ENCODE assay signal across 9 mouse cellular contexts in the genomic region with DNA sequence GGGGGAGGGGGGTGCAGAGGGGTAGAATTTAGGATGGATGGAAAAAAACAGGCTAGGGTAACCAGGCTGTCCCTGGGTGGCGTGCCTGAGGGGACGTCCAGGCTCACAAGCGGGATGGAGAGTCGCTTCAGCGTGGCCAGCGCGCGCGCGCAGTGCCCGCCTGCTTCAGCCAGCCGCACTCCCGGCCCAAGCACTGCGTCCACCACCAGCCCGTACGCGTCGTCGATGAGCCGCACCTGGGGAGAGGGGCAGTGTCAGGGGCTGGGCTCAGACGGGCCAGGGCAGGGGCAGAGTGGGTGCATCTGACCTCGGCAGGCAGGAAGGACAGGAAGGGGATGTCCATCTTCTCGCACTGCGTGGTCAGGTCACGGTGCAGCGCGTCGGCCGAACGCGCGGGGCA. TPM values are rescaled to one million over a fixed set of nuclear protein-coding genes. Genes with fewer than 3 reads are reported as not detected.
DNase-seq lines count a peak whose midpoint lies in the region; ATAC-seq and TF ChIP-seq lines count a peak whose summit lies in the region.
"Had no signal": no experiment of that assay in that cellular context is flagged by ENCODE, and none has a peak within 500 bp of the region (broad histone marks: within the 10 kb centered on the region; RNA-seq: fewer than 3 reads in every experiment).

No protein-coding gene starts in this region.

- H3K9ac ChIP-seq in lung, postnatal 0 days (replicated peaks; ENCODE audit: low read depth), result no peak overlapping the region
- peak overlapping the region; percentile 48; the same call in 1 of the 2 replicates for H3K9ac ChIP-seq in limb, embryonic 13.5 days
- H3K9ac ChIP-seq in stomach, embryonic 15.5 days, result no peak overlapping the region

- 2% methylated on average over 32 of the region's 32 CpGs for WGBS in cerebellum, adult 2 months
- WGBS in lung, postnatal 0 days, result 4% methylated on average over 23 of the region's 32 CpGs
- WGBS in limb, embryonic 13.5 days, result 4% methylated on average over 32 of the region's 32 CpGs
- 6% methylated on average over 32 of the region's 32 CpGs for WGBS in stomach, embryonic 15.5 days

- TF ChIP-seq POLR2A in cerebellum, adult 2 months (IDR thresholded peaks at IDR 0.05; ENCODE audit: borderline replicate concordance, insufficient read depth, low read length), result no peak

- H3K4me3 ChIP-seq in cerebellum, adult 2 months (replicated peaks; ENCODE audit: insufficient read depth, low read depth, low read length), result peak overlapping the region; percentile 12
- peak overlapping the region; percentile 8; the same call in 1 of the 2 replicates for H3K4me3 ChIP-seq in lung, postnatal 0 days (ENCODE audit: low read depth, low read length)
- peak overlapping the region; percentile 36 for H3K4me3 ChIP-seq in limb, embryonic 13.5 days
- H3K4me3 ChIP-seq in stomach, embryonic 15.5 days (replicated peaks), result peak overlapping the region; percentile 25

- H3K4me2 ChIP-seq in lung, postnatal 0 days (replicated peaks; ENCODE audit: low read depth, low read length), result peak overlapping the region; percentile 49
- peak overlapping the region; percentile 63 for H3K4me2 ChIP-seq in limb, embryonic 13.5 days (replicated peaks)
- peak overlapping the region; percentile 51 for H3K4me2 ChIP-seq in stomach, embryonic 15.5 days

- no peak overlapping the region for H3K27ac ChIP-seq in cerebellum, adult 2 months (ENCODE audit: insufficient read depth, low read length)
- no peak overlapping the region for H3K27ac ChIP-seq in lung, postnatal 0 days (ENCODE audit: low read length)
- no peak overlapping the region for H3K27ac ChIP-seq in limb, embryonic 13.5 days
- no peak overlapping the region for H3K27ac ChIP-seq in stomach, embryonic 15.5 days

- ATAC-seq in lung, postnatal 0 days, result peak; percentile 16; the same call in 1 of the 2 replicates
- ATAC-seq in limb, embryonic 13.5 days (ENCODE audit: low FRiP score, low read depth), result no peak
- ATAC-seq in stomach, embryonic 15.5 days (ENCODE audit: insufficient read depth, low FRiP score, low read depth), result no peak

- no peak for TF ChIP-seq EP300 in lung, postnatal 0 days (IDR thresholded peaks at IDR 0.05)

- H3K27me3 ChIP-seq in cerebellum, adult 2 months (ENCODE audit: control insufficient read depth, insufficient read depth, low read length), result no peaks in the 10 kb centered on the region; the same call in 1 of the 2 replicates
- H3K27me3 ChIP-seq in lung, postnatal 0 days (replicated peaks; ENCODE audit: insufficient read depth, low read length), result peaks cover 60% of the 10 kb centered on the region
- peaks cover 89% of the 10 kb centered on the region for H3K27me3 ChIP-seq in limb, embryonic 13.5 days
- peaks cover 70% of the 10 kb centered on the region for H3K27me3 ChIP-seq in stomach, embryonic 15.5 days (replicated peaks)

- no peaks in the 10 kb centered on the region for H3K36me3 ChIP-seq in lung, postnatal 0 days (ENCODE audit: insufficient read depth, low read length)
- H3K36me3 ChIP-seq in limb, embryonic 13.5 days, result peaks cover 18% of the 10 kb centered on the region
- H3K36me3 ChIP-seq in stomach, embryonic 15.5 days, result peaks cover 6% of the 10 kb centered on the region

- intact Hi-C loops in left cerebral cortex, postnatal 10 days (cut with DNase I), result no loop called here

- peaks cover 8% of the 10 kb centered on the region; the same call in 1 of the 2 replicates for H3K4me1 ChIP-seq in cerebellum, adult 2 months (ENCODE audit: control insufficient read depth, insufficient read depth, low read length)
- H3K4me1 ChIP-seq in lung, postnatal 0 days (ENCODE audit: insufficient read depth, low read depth, low read length), result peaks cover 7% of the 10 kb centered on the region; the same call in 1 of the 2 replicates
- H3K4me1 ChIP-seq in limb, embryonic 13.5 days, result peaks cover 28% of the 10 kb centered on the region
- peaks cover 27% of the 10 kb centered on the region for H3K4me1 ChIP-seq in stomach, embryonic 15.5 days

- no peak for TF ChIP-seq CTCF in cerebellum, adult 2 months (IDR thresholded peaks at IDR 0.05; ENCODE audit: borderline replicate concordance, insufficient read depth, low read depth, low read length)
- no peak for TF ChIP-seq CTCF in lung, postnatal 0 days (IDR thresholded peaks at IDR 0.05)

- no peaks in the 10 kb centered on the region for H3K9me3 ChIP-seq in lung, postnatal 0 days (ENCODE audit: low read length)
- no peaks in the 10 kb centered on the region for H3K9me3 ChIP-seq in limb, embryonic 13.5 days
- no peaks in the 10 kb centered on the region for H3K9me3 ChIP-seq in stomach, embryonic 15.5 days

- DNase-seq in cerebellum, adult 2 months, result no peak
- DNase-seq in cerebellum, adult 9-10 months, result no peak
- no peak for DNase-seq in lung, postnatal 0 days (ENCODE audit: low spot score)
- no peak for DNase-seq in lung, postnatal 4 days
- DNase-seq in urinary bladder, adult 18-20 months (ENCODE audit: low spot score in 2 of 2), result no peak
- no peak for DNase-seq in left cerebral cortex, postnatal 10 days (ENCODE audit: extremely low spot score in 1 of 2, low spot score in 2 of 2)

RNA-seq across cellular contexts. Expression of a gene that starts 1.4 kb away (rescaled TPM):
- 0.18 and 0.41 TPM in 2 replicates for polyA plus RNA-seq in cerebellum, adult 2 months (2012; rRNA removed)
- polyA plus RNA-seq in lung, postnatal 0 days (2015; fragmentation: Nextera tagmentation; extraction: Ambion mirVana), result 0.17 and 0.36 TPM in 2 replicates
- 1.2 and 1.6 TPM in 2 replicates for polyA plus RNA-seq in limb, embryonic 13.5 days (2015; fragmentation: Nextera tagmentation; extraction: Ambion mirVana)
- polyA plus RNA-seq in stomach, embryonic 15.5 days (2015; fragmentation: Nextera tagmentation; extraction: Ambion mirVana), result 0.83 and 0.95 TPM in 2 replicates
- 1 to 10 TPM; 2.5 to 2.6 TPM for total RNA-seq in left cerebral cortex, postnatal 10 days (2021)
- total RNA-seq: hematopoietic stem cell, adult 5-6 weeks had no signal

RNA-seq across cellular contexts. Expression of a gene that starts 13.1 kb away (rescaled TPM):
- 0.22 and 0.29 TPM in 2 replicates for polyA plus RNA-seq in cerebellum, adult 2 months (2012; rRNA removed)
- 1.9 and 2.3 TPM in 2 replicates for polyA plus RNA-seq in lung, postnatal 0 days (2015; fragmentation: Nextera tagmentation; extraction: Ambion mirVana)
- 4.3 TPM in 2 replicates for polyA plus RNA-seq in limb, embryonic 13.5 days (2015; fragmentation: Nextera tagmentation; extraction: Ambion mirVana)
- polyA plus RNA-seq in stomach, embryonic 15.5 days (2015; fragmentation: Nextera tagmentation; extraction: Ambion mirVana), result 3.1 and 3.9 TPM in 2 replicates
- under 1 TPM; 0.26 to 0.53 TPM for total RNA-seq in left cerebral cortex, postnatal 10 days (2021)

RNA-seq across cellular contexts. Expression of a gene that starts 13.5 kb away (rescaled TPM):
- polyA plus RNA-seq in cerebellum, adult 2 months (2012; rRNA removed), result 221 and 239 TPM in 2 replicates
- 165 and 177 TPM in 2 replicates for polyA plus RNA-seq in lung, postnatal 0 days (2015; fragmentation: Nextera tagmentation; extraction: Ambion mirVana)
- polyA plus RNA-seq in limb, embryonic 13.5 days (2015; fragmentation: Nextera tagmentation; extraction: Ambion mirVana), result 173 and 181 TPM in 2 replicates
- polyA plus RNA-seq in stomach, embryonic 15.5 days (2015; fragmentation: Nextera tagmentation; extraction: Ambion mirVana), result 183 and 190 TPM in 2 replicates
- total RNA-seq in left cerebral cortex, postnatal 10 days (2021), result 100 to 1,000 TPM; 111 to 119 TPM

RNA-seq across cellular contexts. Expression of a gene that starts 13.6 kb away (rescaled TPM):
- polyA plus RNA-seq in cerebellum, adult 2 months (2012; rRNA removed), result 15.4 and 16.8 TPM in 2 replicates
- 2.1 and 3.4 TPM in 2 replicates for polyA plus RNA-seq in lung, postnatal 0 days (2015; fragmentation: Nextera tagmentation; extraction: Ambion mirVana)
- polyA plus RNA-seq in limb, embryonic 13.5 days (2015; fragmentation: Nextera tagmentation; extraction: Ambion mirVana), result 4.2 and 6.6 TPM in 2 replicates
- polyA plus RNA-seq in stomach, embryonic 15.5 days (2015; fragmentation: Nextera tagmentation; extraction: Ambion mirVana), result 2.8 and 4.1 TPM in 2 replicates
- total RNA-seq in left cerebral cortex, postnatal 10 days (2021), result 10 to 100 TPM; 16.9 to 17.5 TPM
- total RNA-seq: hematopoietic stem cell, adult 5-6 weeks had no signal

RNA-seq across cellular contexts. Expression of a gene that starts 56.6 kb away (rescaled TPM):
- 17.9 and 20.3 TPM in 2 replicates for polyA plus RNA-seq in cerebellum, adult 2 months (2012; rRNA removed)
- polyA plus RNA-seq in lung, postnatal 0 days (2015; fragmentation: Nextera tagmentation; extraction: Ambion mirVana), result 15.9 and 17.0 TPM in 2 replicates
- polyA plus RNA-seq in limb, embryonic 13.5 days (2015; fragmentation: Nextera tagmentation; extraction: Ambion mirVana), result 8.5 and 8.7 TPM in 2 replicates
- 4.4 and 5.9 TPM in 2 replicates for polyA plus RNA-seq in stomach, embryonic 15.5 days (2015; fragmentation: Nextera tagmentation; extraction: Ambion mirVana)
- total RNA-seq in left cerebral cortex, postnatal 10 days (2021), result 10 to 100 TPM; 20.6 to 25.4 TPM
